Mouse (Mus musculus): ENCODE results near the gene Dnajc11.

The Dnajc11 gene

GRCm38 (mm10) chr4:151985886-151986285 is 52.4 kb downstream of the Dnajc11 start:
- DNase-seq (ENCODE audit: low spot score): no peak

- no peak for DNase-seq (ENCODE audit: low spot score)
Observed at GRCm38 (mm10) chr4:151986650-151987049, 53.2 kb downstream of the Dnajc11 start.

- DNase-seq (ENCODE audit: low spot score): no peak
Observed at GRCm38 (mm10) chr4:151988014-151988341, 54.5 kb downstream of the Dnajc11 start.

- DNase-seq (ENCODE audit: low spot score): peak; percentile 67
Observed at GRCm38 (mm10) chr4:151988342-151989109, 55.0 kb downstream of the Dnajc11 start, which contains the start of gene Thap3. Thap3 (minus strand) TSS chr4:151988997.

GRCm38 (mm10) chr4:151989110-151989488 is 55.6 kb downstream of the Dnajc11 start:
- DNase-seq (ENCODE audit: low spot score): no peak

- no peak for DNase-seq (ENCODE audit: low spot score)
Observed at GRCm38 (mm10) chr4:151992091-151992490, 58.6 kb downstream of the Dnajc11 start.

GRCm38 (mm10) chr4:151993035-151993434 is 59.5 kb downstream of the Dnajc11 start:
- DNase-seq (ENCODE audit: low spot score): no peak

GRCm38 (mm10) chr4:151994228-151995171 is 61.0 kb downstream of the Dnajc11 start:
- DNase-seq (ENCODE audit: low spot score): no peak

GRCm38 (mm10) chr4:151995371-151996172 is 62.1 kb downstream of the Dnajc11 start:
- DNase-seq (ENCODE audit: low spot score): no peak

- DNase-seq (ENCODE audit: low spot score): peak; percentile 100
Observed at GRCm38 (mm10) chr4:151996173-151996950, 62.9 kb downstream of the Dnajc11 start, which contains the start of gene Phf13. Phf13 (minus strand) TSS chr4:151996258.

GRCm38 (mm10) chr4:151996951-151997222 is 63.4 kb downstream of the Dnajc11 start:
- no peak for DNase-seq (ENCODE audit: low spot score)

- DNase-seq (ENCODE audit: low spot score): no peak
Observed at GRCm38 (mm10) chr4:151997701-151998100, 64.2 kb downstream of the Dnajc11 start.

GRCm38 (mm10) chr4:151999481-151999880 is 66.0 kb downstream of the Dnajc11 start:
- DNase-seq (ENCODE audit: low spot score): no peak

- DNase-seq (ENCODE audit: low spot score): peak; percentile 47
Observed at GRCm38 (mm10) chr4:152000906-152001305, 67.4 kb downstream of the Dnajc11 start.

GRCm38 (mm10) chr4:152001335-152001734 is 67.8 kb downstream of the Dnajc11 start:
- DNase-seq (ENCODE audit: low spot score): no peak

GRCm38 (mm10) chr4:152002063-152002462 is 68.6 kb downstream of the Dnajc11 start:
- DNase-seq (ENCODE audit: low spot score): no peak

- no peak for DNase-seq (ENCODE audit: low spot score)
Observed at GRCm38 (mm10) chr4:152006137-152006536, 72.6 kb downstream of the Dnajc11 start.

- DNase-seq (ENCODE audit: low spot score): no peak
Observed at GRCm38 (mm10) chr4:152006812-152007211, 73.3 kb downstream of the Dnajc11 start.

- DNase-seq (ENCODE audit: low spot score): peak; percentile 62
Observed at GRCm38 (mm10) chr4:152007481-152008147, 74.1 kb downstream of the Dnajc11 start.

- DNase-seq (ENCODE audit: low spot score): no peak
Observed at GRCm38 (mm10) chr4:152008148-152008500, 74.6 kb downstream of the Dnajc11 start.

- DNase-seq (ENCODE audit: low spot score): peak; percentile 94
Observed at GRCm38 (mm10) chr4:152008622-152009075, 75.2 kb downstream of the Dnajc11 start, which contains the start of gene Klhl21. Klhl21 (plus strand) TSS chr4:152008803.

Data from MN1 (cell line).